Mouse (Mus musculus) hindlimb bud, embryonic 11.5 days (tissue): Measurements from ENCODE around the gene E130308A19Rik.

Source experiments
- DNase-seq: peaks from one replicate; pipeline ENCODE4 v3.0.0-alpha.2; 2012; ENCODE audit warnings: low read depth, low spot score; ENCODE audit errors: extremely low spot score

Gene E130308A19Rik

DNA sequence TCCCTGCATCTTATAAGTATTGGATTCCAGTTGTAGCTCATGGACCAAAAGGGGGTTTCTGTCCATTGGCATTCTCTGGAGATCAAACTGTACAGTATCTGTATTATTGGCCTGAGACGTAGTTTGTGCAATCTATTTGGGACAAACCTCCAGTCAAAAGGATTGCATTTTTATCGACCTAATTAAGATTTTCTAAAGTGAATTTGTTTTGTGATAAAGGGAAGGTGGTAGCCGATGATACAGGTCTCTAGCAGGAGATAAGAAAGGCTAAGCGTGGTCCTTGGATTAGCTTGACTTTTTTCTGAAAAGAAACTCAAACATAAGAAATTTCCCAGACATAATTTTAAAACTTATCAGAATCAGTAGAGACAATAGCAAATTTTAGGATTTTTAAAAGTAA lies 99.6 kb downstream of the E130308A19Rik start:
- DNase-seq, result no peak

DNA sequence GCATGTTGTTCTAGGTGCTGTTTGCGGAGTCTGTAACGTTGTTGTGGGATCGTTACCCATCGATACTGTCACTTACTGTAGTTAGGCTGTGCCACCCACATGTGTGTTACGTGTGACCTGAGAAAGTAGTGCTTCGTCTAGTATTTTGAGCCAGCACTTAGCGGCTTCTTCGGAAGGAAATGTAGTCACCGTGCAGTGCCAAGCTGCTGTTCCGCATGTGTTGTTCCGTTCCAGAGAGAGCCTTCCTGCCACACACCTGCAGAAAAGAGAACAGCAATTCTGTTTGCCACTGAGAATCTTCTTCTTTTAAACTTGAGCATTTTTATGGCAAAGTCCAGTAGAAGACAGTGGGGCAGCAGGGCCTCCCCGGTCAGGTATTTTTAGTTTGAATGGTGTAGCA lies 100.5 kb downstream of the E130308A19Rik start:
- no peak for DNase-seq

DNA sequence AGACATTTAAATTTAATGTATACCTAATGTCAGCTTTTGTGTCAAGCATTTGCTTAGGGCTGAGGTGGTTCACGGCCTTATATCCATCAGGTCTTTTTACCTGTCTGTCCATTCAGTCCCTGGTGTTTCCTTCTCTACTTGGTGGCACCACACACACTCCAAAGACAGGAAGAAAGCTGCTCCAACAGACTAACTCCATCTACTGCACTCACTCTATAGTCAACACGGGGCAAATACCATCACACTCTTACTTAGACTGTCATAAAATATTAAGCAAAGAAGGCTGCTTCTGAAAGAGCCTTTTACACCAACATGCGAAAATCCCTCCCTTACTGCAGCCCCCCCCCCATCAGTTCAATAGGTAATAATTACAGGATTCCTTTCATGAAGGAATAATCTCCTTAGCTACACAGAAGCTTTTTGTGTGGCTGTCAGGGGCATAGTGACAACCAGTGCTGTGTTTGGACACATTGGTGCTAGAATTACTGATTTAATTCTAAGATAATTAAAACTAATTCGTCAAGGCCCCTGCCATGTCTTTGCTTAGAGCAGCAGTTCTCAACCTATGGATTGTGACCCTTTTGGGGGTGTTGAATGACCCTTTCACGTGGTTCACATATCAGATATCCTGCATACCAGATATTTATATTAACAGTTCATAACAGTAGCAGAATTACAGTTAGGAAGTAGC lies 101.3 kb downstream of the E130308A19Rik start:
- DNase-seq, result no peak

DNA sequence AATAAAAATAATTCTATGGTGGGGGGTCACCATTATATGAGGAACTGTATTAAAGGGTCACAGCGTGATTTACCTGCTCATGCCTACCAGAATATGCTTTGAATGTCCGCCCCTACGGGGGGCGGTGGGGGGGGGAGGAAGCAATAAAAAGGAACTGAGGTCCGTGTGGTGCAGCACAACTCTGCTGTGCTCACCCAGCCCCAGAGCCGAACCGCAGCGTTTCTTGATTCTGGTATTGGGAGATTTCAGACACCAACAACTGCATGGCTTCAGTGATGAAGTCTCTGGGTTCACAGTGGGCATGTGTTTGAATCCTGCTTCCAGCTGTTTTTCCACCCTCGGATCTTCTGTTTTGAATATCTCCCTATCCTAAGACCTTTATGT lies 101.9 kb downstream of the E130308A19Rik start:
- no peak for DNase-seq

DNA sequence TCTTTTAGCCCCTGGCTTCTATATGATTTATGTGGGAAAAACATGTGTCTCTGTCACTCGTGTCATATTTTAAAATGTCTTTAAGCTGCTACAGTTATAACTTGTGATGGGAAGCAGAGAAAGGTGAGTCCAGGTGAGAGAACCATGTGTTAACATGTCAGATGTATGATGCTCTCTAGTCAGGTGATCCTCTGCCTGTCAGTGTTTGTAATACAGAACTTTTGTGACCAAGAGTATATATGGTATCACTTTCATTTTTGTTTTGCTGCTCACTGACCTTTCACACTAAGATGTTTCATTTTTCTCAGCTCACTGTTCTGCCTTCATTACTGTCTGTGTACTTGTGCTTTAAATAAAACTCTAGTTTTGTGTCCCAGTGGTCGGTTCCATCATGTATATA lies 102.8 kb downstream of the E130308A19Rik start:
- DNase-seq, result no peak

DNA sequence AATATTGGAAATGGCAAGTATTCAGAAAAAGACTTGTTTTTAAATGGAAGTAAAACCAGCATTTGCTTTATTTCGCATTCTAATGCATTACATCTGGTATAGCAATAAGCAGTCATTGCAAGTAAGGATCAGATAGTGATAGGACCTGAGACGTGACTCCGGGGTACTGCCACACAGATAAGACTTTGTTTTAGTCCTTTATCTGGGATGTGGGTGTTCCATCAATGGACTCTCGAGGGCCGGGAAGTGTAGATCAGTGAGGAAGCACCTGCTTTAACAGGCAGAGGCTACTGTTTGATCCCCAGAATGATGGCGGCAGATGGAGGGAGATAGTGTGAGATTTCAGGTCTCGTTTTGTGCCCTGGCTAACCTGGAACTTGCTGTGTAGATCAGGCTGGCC lies 105.5 kb downstream of the E130308A19Rik start:
- no peak for DNase-seq

DNA sequence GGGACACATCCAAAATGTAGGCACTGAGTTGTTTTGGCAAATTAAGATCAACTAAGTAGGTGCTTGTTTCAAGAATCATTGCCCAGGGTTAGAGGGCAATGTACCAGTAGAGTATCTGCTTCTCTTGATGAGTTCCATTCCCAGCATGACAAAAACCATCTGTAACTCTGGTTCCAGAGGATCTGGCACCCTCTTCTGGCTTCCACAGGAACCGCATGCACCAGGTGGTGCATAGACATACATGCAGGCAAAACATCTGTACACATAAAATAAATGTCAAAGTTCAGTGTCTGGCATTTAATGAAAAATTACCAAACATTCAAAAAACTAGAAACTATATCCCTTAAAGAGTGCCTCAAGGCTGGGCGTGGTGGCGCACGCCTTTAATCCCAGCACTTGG lies 113.3 kb downstream of the E130308A19Rik start:
- no peak for DNase-seq

DNA sequence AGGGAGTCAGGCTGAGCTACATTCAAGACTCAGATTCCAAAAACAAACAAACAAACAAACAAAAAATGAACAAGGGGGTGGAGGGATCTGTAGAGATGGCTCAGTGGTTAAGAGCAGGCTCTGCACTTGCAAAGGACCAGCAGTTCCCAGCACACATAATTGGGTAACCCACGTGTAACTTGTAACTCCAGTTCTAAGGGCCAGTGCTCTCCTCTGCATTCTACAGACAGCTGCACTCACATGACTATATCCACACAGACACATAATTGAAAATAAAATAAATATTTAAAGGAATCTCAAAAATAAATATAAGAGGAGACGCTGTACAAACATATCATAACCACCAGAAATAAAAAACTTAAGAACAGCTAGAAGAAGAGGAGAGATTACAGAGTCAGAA lies 113.9 kb downstream of the E130308A19Rik start:
- no peak for DNase-seq

DNA sequence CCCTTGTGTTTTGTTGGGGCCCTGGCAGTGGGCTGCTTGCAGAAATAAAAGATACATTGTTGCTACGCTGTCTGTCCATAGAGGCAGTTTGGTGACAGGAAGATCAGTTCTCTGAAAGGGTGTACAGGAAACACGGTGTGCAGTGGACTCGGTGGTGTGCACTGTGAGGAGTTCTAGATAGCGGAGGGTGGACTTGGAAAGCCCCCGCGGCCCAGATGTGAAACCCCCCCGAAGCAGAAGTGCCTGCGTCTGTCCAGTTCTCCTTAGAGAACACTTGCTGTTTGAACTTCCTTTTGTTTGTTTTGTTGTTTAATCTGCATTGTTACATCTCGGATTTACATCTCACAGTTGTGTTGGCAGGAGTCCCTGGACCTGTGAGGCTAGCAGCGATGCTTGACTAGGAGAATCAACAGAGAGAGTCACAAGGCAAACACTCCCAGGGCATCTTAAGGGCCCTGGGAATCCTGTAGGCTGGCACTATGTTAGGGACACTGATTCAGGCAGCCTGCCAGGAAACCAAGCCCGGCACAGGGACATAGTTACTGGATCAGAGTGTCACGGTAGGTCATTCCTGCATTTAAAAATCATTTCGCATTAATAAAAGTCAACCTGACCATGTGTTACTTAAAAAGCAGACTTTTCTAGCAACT lies 127.6 kb downstream of the E130308A19Rik start:
- no peak for DNase-seq

DNA sequence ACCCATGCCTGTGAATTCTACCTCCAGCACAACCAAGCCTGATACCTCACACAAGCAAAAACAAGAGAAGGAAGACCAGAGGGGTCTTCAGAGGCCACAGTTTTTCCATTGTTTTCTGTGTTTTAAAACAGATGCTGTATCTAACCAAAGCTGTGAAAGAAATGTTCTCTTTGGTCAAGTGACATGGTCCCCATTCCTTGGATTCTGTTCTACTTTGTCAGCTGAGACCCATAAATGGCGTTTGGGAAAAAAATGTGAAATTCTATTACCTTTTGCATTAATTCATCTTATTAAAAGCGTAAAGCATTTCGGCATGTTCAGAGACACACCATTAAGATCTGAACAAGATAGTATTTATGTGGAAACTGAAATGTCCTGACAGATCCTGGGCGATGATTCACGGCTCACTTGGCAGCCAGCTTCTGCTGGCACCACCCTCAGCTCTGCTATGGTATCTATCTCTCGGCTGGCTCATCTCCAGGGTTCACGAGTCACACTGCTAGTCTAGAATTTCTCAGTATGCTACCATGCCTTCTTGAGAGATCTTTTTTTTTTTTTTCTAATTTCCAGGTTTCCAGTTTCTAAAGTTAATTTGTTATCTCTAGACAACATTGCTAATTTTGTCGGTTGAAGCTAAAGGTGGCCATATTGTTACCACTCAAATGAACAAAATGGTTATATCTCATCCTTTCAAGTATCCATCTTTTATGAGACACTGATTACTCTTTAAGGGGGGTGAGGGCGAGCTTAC lies 130.5 kb downstream of the E130308A19Rik start:
- no peak for DNase-seq

DNA sequence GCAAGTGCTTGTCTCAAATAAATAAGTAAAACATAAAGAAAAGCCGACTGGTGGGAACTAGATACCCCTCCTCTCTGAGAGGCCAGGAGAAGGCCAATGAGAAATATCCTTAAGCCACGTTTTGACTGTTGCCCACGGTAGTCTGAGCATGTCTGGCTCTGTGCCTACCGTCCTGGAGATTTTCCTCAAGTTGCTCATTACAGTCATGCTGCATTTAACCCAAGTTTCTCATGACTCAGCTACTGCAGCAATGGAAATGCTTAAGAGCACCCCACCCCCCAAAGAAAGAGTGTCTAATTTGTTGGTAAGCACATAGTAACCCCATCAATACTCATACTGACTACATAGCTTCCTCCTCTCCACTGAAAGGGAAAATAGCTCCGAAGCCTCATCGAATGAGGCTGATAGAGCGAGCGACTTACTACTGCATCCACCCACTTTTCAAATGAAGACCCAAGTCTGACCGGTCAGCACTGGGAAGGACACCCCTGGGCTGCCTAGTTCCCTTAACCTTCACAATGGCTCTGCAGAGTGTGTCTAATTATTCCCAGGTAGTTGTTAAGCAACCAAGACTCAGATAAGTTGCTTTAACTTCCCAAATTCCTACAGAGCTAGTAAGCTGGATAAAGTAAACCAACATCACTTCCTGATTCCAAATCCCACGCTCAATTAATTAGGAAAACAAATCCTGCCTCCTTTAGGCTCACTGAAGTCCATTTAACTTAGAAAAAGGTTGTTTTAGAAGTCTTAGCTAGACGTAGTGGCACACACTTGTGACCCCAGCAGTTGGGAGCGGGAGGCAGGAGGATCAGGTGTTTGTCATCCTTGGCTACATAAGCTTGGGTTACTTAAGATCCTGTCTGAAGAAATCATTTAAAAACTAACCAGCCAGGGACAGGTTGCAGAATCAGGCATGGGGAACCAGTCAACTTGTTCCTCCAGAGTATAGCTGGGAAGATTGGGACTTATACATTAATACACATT lies 131.7 kb downstream of the E130308A19Rik start:
- no peak for DNase-seq

DNA sequence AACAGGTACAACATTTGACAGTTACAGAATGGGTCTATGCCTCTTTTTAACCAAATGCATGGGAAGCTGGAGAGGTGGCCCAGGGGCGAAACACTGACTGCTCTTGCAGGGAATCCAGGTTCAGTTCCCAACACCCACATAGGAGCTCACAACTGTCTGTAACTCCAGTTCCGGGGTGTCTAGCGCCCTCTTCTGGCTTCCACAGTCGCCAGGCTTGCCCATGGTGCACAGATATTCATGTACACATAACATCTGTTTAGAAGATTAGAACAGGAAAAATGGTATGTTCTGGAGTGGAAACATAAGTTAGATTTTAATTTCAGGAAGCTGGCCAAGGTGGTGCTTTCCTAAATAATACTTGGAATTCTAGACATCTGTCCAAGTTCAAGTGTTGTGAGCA lies 134.0 kb downstream of the E130308A19Rik start:
- no peak for DNase-seq

DNA sequence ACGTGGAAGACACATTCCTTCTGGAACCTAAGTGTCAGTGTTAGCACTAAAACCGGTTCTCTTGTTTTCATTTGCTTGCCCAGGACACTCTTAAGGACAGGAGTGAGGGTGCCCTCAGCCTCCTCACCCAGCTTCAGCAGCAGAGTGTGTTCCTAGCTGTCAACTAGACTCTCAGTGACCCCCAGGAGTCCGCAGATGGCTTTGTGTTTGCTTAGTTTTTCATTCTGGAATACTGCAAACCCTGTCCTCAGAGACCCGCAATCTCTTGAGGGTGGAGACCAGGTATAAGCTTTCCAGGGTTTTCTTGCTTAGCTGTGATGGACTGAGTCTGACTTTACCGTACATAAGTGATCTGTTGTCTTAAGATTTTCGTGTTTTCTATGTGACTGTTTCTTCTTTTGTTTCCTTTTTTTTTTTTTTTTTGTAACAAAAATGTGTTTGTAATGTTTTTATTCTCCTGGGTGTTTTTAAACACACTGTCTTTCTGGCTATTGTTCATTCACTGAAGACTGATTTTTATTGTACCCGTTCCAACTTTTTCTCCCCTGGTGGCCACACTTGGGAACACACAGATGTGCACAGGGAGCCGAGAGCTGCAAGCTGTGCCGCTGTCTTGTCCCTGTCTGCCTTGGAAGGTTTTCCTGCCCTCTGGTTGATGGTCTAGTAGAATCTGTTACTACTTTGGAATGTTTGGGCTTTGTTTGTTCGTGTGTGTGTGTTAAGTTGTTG lies 134.8 kb downstream of the E130308A19Rik start:
- DNase-seq, result no peak

DNA sequence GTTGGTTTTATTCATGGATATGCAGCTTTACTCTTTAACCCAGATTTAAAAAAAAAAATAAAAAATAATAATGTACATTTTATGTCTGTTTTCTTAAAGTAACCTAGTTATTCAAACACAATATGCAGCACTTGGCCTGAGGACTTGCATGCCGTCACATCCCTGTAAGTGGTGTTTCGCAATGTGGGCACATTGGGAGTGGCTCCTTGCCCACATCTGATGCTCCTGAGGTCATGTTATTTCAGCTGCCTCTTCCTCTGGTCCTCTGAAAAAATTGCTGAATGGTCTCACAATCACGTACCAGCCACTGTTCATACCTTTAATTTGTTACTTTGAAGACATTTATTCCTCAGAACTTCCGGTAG lies 135.3 kb downstream of the E130308A19Rik start:
- no peak for DNase-seq

DNA sequence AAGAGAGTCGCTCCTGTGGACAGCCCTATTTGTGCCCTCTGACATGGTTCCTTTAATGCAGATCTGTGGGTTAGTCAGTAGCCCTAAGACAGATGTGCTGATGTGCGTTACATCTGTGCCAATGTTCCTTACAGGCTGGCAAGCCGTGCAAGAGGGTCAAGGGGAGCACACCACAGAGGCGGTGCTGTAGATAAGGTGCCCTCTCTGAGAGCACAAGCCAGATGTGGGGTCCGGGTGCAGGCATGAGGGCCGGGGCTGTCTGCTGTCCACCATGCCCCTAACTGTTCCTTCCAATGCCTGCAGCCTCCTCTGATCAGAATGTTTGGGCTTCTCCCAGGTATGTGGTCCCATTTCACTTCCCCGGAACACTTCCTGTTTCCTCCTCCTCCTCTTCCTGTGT lies 138.9 kb downstream of the E130308A19Rik start:
- DNase-seq, result no peak

DNA sequence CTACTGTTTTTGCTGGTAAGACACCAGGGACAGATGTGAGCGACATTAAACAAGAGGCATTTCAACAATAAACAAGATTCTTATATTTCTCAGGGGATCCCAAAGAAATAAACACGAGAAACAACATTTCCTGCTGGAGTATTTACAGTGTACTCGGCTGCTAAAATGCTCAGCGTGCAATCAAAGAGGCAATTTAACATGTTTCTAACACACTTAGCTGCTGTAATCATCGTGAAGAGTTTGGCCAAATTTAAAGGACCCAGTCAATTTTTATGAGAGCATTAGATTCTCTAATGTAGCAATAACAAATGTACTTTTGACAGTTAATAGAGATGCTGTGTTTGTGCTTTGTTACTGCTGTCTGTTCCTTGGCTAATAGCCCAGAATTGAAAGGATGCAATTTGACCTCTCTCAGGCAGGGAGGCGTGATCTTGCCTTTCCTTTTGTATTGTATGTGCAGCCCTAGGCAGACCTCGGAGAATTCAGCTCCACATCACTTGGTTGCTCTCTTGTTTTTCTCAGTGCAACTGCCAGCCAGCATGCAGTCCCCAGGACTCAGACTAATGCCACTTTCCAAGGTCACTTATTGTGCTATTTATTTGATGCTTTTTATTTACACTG lies 139.5 kb downstream of the E130308A19Rik start:
- no peak for DNase-seq

DNA sequence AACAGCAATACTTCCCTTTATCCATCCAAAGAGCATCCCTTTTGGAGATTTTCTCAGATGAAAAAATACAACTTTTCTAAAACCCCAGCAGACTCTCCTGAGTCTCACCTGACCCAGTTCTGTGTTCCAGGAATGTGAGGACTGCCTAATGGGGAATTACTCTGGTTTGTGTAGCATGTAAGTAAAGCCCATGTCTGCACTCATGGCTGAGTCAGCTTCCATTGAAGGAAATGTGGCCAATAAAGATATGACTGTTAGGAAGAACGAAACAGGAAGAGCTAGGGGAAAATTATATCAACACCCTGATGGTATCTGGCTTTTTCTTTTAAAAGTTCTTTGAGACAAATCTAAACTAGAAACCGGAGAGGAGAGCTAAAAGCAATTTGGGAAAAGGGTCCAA lies 141.7 kb downstream of the E130308A19Rik start:
- DNase-seq, result no peak

DNA sequence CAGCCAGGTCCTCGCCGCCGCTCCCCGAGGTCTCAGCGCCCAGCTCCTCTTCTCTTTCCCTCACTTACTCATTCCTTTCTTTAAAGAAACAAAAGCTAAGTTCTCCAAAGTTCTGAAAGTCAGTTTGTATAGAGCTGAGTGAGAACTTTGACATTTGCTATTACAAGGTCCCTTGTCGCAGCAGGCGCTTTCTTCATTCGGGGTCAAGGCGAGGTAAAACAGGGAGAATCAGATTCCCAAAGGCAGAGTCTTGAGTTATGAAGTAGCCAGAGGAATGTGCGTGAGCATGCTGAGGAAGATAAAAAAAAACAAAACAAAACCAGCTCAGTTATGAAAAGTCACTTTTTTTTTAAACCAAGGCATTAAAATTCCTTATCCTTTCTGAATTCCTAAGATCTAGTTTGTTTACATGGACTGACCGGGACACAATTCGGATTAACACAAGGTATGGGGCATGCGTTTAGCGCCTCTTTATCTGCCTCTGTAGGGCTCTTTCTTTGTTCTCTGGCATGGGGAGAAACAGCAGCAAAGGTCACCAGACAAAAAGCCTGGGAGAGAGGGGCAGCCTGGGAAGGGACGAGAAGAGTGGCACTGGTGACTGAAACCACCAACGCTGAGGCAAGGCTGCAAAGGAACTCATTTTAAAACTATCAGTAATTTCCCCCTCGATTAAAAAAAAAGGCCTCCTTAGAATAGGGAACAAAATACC lies 146.3 kb downstream of the E130308A19Rik start:
- DNase-seq, result no peak

DNA sequence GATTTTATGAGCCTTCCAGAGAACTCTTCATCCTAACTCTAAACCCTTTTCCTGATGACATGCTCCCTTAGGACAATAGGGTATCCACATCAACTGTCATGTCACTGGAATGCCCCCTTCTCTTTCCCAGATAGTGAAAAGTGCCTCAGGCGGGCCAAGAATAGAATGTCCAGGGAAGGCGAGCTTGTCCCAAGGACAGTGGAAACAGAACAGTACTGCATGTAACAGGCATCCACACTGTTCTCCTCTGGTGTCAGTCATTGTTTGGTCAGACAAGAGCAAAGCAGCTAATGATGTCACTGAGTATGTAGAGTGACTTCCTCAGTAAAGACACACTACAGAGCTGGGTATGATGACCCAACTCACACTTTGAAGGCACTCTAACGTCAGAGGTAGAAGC lies 151.8 kb downstream of the E130308A19Rik start:
- no peak for DNase-seq
